Mouse (Mus musculus) T-helper 2 cell (primary cell): ENCODE data around the gene Emilin2.

ENCODE experiments used
- in situ Hi-C: fragments of 300-600 bp; cut with MboI, MseI; formaldehyde crosslinking; loops from one replicate; pipeline ENCODE4 v1.15.1; 2025; ENCODE audit warnings: high pct_unique_total_duplicates

The Emilin2 gene

DNA sequence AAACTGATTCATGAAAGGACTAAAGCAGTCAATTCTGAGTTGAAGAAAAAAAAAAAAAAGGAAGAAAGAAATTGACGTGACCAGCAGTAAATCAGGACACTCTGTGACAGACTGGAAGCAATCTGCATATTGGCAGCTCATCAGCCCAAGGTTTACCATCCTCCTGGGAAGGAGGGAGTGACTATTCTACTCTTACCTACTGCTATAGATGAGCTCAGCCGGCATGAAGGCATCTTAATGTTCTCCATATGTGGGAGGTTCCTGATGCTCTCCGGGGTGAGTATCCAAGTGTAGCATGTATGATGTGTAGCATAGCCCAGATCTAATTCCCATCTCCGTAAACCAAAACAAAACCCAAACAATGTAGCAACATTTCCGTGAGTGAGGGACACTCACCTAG is 10.4 kb downstream of the Emilin2 start:
- in situ Hi-C loops: no loop called here

DNA sequence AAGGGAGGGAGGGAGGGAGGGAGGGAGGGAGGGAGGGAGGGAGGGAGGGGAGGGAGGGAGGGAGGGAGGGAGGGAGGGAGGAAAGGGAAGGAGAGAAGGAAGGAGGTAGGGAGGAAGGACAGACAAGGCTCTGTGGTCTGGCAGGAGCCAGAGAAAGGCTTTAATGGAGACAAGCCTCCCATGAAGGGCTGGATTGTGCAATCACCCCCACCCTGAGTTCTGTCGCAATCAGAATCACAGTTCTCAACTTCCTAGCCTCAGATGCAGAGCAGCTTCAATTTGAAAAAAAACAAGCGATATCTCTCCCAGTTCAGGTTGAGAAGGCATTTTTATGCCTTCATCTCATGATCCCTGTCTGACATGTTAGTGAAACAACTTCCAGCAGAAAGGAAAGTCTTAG is 11.4 kb downstream of the Emilin2 start:
- in situ Hi-C loops: no loop called here

DNA sequence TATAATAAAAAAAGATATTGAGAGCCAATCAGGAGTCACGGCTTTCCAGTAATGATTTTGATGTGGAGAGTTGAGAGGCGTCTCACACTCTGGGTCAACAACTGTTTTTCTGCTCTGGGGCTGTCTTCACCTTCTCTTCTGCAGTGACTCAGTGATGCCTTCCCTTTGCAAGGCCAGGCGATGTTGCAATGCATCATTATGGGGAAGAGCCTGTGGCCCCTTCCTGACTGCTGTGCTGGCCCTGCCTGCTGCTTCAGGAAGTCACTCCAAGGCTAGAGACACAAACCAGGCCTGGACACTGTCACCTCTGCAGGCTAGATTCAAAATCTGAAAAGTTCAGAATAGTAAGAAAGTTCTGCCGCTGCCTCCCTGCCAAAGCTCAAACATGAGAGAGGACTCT is 11.9 kb downstream of the Emilin2 start:
- in situ Hi-C loops: no loop called here

DNA sequence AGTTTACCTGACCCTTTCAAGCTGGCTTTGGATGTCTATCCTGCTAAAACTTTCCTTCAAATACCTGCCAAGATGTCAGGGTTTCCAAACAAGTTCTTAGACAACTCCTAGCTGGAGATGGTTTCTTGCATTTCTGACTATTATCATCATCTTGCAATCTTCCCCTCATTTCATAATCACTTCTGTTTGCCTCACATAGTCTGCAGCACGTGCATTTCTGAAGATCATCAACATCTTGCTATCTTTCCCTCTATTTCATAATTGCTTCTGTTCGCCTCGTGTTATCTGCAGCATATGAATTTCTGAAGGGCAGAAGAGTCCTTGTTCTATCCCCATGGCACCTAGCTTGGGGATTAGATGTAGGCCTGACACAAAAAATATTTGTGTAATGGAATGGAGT is 17.2 kb downstream of the Emilin2 start:
- in situ Hi-C loops: no loop called here

DNA sequence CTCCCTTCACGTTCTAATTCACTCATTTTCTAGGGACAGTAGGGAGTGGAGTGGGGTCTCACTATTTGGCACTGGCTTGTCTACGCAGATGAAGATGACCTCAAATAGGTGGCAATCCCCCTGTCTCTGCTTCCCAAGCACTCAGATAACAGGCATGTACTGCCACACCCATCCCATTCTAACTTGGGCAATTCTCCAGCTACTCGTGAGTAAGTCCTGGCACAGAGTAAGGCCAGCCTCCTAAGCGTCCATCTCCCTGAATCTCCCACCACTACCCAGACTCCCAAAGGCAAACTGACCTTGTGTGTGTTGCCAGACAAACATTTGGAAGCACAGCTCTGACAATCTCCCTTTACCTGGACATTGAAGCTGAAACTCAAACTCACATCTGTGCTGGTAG is 18.9 kb downstream of the Emilin2 start:
- in situ Hi-C loops: no loop called here

DNA sequence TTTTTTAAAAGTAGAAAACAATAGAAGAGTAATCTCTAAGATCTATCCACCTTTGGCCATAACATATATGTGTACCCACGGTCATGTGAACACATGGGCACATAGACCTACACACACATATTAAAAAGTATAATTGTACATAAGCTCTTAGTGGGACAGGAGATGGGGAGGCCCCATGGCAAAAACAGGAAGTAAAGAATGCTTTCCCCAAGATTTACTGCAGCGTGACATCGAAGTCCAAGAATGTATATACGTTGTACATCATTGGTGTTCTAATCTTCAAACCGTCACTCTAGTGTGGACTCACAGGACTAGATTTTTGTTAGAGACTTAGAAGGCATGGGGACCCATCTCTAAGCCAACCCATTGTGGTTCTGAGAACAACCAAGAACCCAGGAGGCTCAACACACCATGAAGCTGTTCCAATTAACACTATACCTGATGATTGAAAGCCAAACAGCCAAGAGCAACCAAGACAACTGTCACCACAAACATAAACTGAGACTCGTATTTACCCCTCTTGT is 19.8 kb downstream of the Emilin2 start:
- in situ Hi-C loops: no loop called here

DNA sequence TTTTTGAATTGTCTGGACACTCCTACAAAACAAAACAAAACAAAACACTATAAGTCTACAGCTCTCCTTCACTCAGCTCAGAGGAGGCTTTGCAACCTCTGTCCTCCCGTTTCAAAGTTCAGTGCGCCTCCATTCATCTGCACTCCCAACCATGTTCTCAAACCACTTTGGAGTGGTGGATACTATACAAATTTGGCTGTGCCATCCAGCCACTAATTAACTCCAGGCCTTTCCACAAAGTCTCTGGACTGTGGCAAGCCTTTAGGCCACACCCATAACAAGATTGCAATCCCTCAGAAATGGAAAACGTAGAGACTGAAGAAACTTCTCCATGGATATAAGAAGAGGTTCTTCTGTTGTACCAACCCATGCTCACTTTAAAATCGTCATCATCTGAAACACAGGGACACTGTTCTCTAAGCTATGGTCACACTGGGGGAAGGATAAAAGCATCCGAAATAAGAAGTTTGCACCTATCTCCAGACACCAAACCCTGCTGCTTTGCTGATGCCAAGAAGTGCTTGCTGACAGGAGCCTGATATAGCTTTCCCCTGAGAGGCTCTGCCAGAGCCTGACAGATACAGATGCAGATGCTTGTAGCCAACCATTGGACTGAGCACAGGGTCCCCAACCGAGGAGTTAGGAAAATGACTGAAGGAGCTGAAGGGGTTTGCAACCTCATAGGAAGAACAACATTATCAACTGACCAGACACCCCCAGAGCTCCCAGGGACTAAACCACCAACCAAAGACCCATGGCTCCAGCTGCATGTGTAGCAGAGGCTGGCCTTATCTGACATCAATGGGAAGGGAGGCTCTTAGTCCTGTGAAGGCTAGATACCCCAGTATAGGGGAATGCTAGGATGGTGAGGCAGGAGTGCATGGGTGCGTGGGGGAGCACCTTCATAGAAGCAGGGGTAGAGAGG is 21.0 kb downstream of the Emilin2 start:
- in situ Hi-C loops: no loop called here

DNA sequence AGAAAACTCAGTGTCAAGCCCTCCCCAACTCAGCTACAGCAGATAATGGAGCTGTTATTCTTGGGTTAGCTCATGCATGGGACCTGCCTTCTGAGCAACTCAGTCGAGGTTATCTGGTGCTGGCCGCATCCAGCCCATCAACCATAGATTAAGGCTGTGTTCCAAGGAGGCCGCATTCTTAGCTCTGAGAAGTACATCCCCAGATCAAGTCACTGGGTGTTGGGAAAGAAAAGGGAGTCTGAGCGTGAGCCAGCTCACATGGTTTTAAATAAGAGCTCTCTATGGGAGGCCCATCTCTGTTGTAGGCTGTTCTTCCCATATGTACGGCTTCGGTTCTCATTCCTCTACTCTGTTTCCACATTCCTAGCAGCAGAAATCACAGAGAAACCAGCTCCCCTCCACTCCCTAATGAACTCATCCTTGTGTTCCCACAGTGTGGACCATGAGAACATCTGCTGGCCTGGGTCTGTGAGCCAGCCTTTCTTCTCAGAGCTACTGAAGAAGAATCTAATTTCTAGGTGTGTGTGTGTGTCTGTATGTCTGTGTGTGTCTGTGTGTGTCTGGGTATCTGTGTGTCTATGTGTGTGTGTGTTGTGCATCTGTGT is 22.1 kb downstream of the Emilin2 start:
- in situ Hi-C loops: no loop called here

DNA sequence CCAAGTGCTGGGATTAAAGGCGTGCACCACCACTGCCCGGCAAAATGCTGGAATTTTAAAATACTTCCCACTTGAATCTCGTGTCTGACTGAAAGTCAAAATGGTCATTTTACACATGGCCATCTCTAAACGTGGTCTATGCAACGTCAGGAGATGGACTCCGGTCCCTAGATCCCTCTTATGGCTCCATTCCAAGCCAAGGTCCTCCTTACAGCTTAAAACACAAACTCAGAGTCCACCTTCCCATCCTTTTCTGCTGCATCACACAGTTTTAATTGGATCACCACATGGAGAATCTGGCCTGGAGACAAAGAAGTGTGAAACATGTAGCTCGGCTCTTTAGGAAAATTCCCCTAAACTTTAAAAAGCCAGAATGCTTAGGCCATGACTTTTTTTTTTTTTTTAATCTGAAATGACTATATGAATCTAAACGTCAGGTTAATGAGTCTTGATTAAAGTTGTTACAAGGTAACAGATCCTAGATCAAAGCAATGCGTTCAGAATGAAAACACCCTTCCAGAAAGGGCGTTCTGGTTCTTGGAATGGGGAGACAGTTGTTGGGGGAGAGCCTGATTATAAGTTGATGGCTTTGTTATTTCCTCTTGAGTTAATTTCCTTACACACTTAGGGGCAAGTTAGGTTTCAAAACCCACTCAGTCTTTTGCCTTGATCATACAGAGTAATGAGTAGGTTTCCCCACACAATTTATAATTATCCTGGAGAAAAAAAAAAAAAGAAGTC is 22.8 kb downstream of the Emilin2 start:
- in situ Hi-C loops: no loop called here

DNA sequence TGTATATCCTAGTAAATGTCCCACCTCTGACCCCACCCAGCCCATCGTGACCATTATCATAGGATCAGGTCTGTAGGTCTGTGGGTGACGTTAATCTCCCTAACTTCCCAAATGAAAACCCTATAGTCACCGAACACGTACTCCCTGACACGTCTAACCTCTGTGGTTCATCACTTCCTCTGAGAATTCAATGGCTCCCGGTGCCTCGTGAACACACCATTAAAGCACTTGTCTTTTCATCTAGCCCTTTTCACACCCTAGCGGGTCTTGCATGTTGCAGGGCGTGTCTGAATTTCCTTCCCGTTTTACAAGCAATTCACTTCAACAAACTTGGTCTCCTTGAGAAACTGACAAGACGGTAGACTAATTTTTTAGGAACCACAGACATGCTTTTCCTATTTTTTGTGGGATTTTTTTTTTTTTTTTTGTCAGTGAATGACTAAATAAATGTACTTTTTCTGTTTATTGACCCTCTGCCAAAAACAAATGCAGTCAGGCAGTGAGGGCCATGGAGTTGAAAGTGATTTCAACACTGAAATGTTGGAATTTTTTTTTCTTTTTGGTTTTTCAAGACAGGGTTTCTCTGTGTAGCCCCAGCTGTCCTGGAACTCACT is 23.5 kb downstream of the Emilin2 start:
- in situ Hi-C loops: no loop called here

DNA sequence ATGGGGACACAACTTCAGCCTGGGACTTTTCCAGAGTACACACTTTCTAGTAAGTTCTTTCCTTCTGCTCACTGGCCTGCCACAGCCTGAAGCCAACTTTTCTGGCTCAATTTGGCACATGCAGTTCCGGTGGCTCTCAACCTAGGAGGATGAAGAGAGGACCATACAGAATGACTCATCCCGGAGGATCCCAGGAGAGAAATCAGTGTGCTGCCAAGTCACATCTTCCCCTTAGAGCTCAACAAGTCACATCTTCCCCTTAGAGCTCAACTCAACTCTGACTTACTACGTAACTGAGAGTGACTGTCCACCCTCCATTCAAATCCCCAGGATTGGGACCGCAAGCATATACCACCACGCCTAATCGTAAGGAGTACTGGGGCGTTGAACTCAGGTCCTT is 24.2 kb downstream of the Emilin2 start:
- in situ Hi-C loops: no loop called here

DNA sequence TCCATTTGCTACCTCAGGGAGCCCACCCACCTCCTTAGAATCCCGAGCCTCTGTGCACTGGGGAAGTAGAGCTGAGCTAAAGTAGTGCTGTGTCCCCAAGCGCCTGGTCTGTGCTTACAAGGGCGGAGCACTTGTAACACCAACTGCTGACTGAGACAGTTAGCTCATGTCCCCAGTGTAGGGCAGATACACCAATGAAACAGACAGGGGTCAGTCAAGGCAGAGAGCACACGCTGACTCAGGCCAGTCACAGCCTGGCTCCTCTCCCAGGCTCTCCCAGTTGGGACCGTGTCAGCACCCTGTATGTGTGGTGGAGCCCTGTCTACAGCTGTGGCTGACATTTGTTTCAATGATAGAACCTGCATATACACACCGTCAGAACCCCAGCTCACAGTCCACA is 25.8 kb downstream of the Emilin2 start:
- in situ Hi-C loops: no loop called here

DNA sequence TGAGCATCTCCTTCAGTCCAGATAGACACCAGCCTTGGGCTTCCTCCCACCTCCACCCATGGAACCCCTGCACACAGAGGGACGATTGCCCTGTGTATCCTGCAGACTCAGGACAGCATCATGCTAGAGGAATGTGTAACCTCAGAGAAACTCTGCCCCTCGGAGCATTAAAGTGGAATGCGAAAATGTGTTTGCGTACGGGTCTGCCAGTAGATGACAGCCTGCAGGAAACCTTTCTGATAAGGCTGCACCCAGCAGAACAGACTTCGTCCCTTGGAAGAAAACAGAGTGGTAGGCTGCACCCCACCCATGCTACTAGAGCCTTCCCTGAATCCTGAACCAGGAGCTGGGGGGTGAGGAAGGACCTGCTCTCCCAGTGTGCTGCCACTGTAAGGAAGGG is 26.9 kb downstream of the Emilin2 start:
- in situ Hi-C loops: no loop called here

DNA sequence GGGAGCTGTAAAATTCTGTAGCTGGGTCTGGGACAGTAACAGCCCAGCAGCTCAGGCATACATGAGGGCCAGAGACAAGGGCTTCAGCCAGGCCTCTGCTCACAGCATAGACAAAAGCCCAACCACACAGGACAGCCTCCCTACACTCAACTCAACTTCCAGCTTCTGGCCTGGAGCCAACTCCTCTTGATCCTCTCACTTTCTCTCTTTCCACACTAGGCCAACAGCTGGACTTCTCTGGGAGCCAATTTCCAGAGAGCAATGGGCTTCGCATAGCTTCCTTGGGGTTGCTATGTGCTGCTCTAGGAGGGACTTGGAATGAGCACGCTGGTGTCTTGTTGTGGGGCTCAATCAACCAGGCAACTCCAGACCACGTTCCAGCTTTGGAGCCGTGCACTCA is 28.5 kb downstream of the Emilin2 start:
- in situ Hi-C loops: no loop called here

DNA sequence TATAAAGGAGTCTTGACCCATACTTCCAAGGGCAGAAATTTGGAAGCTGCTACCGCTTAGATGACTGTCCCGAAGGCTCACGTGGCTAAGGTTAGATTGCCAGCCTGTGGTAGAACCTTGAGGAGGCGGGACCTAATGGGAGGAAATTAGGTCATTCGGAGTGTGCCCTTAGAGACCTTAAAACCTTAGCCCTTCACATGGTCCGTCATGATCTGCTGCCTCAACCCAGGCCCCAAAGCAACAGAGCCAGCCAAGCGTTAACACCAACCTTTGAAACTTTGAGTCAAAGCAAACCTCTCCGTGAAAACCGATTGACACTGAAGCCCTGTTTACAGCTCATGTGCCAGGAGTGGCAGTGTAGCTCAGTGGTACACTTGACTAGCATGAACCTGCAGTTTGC is 29.1 kb downstream of the Emilin2 start:
- in situ Hi-C loops: no loop called here

DNA sequence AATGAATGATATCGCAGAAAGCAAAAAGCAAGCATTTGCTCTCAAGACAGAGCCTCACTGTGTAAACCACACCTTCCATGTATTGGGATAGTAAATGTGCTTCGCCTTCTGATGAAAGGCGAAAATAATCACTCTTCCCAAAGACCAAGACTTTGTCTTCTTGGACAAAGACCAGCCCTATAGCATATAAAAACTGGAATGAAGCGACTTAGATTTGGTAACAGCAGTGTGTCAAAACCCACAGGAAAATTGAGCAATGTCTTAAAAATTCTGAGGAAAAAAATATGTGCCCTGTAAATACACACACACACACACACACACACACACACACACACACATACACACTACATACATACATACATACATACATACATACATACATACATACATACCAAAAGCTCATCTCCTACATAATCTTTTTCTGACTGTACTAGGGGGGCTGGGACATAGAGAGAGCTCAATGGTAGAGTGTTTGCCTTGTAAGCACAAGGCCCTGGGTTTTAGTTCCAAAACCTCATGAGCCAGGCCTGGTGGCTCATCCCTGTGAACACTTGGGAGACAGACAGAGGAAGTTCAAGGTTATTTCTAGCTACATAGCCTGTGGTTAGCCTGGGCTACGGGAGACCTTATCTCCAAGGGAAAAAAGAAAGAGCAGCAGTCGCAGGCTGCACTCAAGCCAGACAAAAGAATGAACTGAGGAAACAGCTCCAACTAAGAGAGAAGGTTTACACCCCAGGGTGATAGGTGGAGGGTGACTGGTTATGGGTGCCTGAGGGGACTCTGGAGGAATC is 33.9 kb downstream of the Emilin2 start:
- in situ Hi-C loops: no loop called here

DNA sequence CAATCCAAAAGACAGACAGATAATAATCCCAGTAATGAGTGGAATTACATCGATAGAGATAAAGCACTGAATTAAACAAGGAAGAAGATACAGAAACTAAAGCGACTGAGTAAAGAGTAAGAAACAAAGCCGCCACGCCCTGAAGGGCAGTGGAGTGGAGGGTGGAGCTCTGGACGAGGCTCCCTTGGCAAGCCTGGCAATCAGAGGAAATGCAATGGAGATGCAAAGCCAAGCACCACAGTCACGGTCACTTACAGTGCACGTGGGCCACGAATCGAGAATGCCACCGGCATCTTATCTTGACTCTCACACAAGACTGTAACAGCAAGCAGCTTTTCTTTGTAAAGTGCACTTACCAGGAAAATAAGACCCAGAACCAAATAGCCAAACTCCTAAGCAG is 35.0 kb downstream of the Emilin2 start:
- in situ Hi-C loops: no loop called here

DNA sequence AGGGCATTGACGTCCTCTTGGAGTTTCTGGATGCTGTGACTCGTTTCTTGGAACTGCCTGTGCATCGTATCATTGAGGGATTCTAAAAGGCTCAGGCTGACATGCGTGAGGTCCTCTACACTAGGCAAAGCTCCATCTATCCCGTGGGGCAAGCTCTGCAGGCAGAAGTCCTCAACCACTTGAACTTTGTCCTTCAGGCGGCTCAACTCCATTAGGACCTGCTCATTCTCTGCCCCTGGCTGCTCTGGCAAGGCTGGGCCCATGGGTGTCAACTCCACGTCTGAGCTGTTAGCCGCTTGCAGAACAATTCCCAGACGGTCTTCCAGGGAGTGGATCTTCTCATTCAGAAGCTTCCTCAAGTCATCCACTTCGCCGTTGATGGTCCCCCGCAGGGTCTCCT is 37.9 kb downstream of the Emilin2 start:
- in situ Hi-C loops: no loop called here

DNA sequence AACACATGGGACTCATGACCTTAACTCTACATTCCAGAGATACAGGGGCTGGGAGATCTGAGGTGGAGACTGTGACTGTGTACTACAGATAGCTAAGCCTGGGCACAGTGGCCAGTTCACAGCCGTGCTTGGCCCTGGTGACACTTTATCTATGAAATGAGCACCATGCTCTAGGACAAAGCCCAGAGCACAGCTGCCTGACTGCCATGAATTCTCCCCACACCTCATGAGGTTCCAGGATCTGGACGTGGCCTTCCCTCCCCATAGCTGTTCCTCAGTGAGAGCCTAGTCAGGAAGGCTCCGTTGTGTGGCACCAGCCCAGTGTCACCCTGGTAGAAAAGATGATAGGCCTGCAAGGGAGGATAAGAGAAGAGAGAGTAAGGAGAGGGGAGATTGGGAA is 43.2 kb downstream of the Emilin2 start:
- in situ Hi-C loops: no loop called here

DNA sequence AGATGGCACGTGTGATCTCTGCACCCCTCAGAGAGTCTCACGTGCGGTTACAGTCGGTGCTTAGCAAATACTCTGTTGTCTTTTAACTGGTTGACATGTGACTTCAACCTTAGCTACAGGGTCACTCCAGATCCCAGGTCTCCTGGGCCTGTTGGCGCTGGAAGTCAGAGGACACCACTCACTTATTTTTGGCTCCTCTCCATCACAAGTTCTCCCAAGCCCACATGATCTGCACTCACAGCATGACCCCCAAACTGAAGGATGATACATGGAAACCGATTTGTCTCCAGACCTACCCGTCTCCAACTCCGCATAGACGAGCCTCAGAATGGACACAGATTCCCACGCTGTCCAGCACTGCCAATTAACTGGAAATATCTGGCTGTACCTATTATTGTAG is 43.6 kb downstream of the Emilin2 start:
- in situ Hi-C loops: no loop called here

DNA sequence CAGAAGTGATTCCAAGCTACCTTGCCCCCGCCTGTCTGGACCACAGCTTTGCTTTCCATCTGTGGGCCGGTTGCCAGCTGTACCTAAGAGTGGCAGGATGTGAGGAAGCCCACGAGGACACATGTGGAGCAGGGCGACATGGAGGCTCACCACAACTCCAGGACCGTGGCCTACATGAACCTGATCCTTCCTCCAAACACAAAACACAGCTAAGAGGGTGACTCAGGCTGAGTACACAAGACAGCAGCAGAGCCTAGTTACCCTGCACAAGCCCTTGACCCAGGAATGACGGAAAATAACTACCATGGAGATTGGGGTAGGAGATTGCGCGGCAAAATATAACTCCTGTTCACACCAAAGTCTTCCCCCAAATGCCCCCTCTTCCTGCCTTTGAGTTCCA is 44.4 kb downstream of the Emilin2 start:
- in situ Hi-C loops: no loop called here
